ENCODE assay signal across 8 mouse cellular contexts in genomic region chr10:61422861-61423260, GRCm38 (mm10). TPM values are rescaled to one million over a fixed set of nuclear protein-coding genes. Genes with fewer than 3 reads are reported as not detected.
"Had no signal": no experiment of that assay in that cellular context is flagged by ENCODE, and none has a peak within 500 bp of the region (broad histone marks: within the 10 kb centered on the region; RNA-seq: fewer than 3 reads in every experiment).

No protein-coding gene starts in this region.

- H3K9me3 ChIP-seq: limb, embryonic 13.5 days; liver, embryonic 13.5 days; neural tube, embryonic 13.5 days had no signal

- H3K4me2 ChIP-seq: limb, embryonic 13.5 days; liver, embryonic 13.5 days; midbrain, embryonic 11.5 days; neural tube, embryonic 13.5 days had no signal

- H3K36me3 ChIP-seq: limb, embryonic 13.5 days; liver, embryonic 13.5 days; neural tube, embryonic 13.5 days had no signal

- H3K9ac ChIP-seq: limb, embryonic 13.5 days; liver, embryonic 13.5 days; neural tube, embryonic 13.5 days had no signal

- DNase-seq: liver, embryonic 13.5 days had no signal

- H3K27ac ChIP-seq: limb, embryonic 13.5 days; liver, embryonic 13.5 days; neural tube, embryonic 13.5 days had no signal

- H3K4me3 ChIP-seq: limb, embryonic 13.5 days; liver, embryonic 13.5 days; megakaryocyte, embryonic 14.5 days; neural tube, embryonic 13.5 days had no signal

- ATAC-seq: midbrain, embryonic 16.5 days had no signal

RNA-seq across cellular contexts. Expression of gene Nodal, which starts 5.1 kb away (rescaled TPM):
- total RNA-seq: layer of hippocampus, postnatal 10 days had no signal
- polyA plus RNA-seq: midbrain, embryonic 11.5 days; neural tube, embryonic 13.5 days; stomach, embryonic 14.5 days had no signal
